Mouse (Mus musculus): ENCODE results near the gene Nr1d1. TPM values are rescaled to one million over a fixed set of nuclear protein-coding genes. Genes with fewer than 3 reads are reported as not detected.

Nr1d1 gene
- polyA plus RNA-seq, 3 experiments from 2014 or later, result 6.5 to 8.4 (median 7.3) TPM

DNA sequence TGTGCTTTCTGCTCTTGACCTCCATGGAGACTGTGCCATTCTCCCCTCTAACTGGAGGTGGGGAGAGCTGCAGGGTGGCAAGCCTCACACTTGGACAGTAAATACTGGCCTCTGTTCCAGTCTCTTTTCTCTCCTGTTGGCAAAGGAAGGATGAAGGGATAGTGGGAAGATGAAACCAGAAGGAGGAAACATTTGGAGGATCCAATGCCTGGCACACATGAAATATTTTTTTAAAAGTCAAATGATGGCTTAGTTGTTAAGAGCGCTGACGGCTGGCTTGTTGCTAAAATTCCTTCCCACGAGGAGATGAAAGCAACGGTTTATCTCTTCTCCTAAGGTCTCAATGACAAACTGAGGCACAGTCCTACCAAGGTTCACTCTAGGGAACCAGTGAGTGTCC lies 40.0 kb downstream of the Nr1d1 start:
- ATAC-seq, result no peak

DNA sequence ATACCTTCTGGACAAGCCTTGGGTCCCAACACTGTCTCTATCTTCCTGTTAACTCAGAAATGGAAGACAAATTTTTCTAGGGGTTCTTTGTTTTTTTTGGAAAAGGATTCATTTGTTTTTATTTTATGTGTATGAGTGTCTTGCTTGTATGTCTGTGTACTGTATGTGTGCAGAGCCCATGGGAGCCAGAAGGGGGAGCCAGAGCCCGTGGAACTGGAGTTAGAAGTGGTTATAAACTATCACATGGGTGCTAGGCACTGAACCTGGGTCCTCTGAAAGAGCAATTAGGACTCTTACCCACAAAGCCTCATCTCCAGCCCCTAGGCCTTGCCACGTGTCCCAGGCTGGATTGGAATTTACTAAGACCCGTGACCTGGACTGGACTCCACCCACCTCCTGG lies 41.1 kb downstream of the Nr1d1 start:
- no peak for ATAC-seq

DNA sequence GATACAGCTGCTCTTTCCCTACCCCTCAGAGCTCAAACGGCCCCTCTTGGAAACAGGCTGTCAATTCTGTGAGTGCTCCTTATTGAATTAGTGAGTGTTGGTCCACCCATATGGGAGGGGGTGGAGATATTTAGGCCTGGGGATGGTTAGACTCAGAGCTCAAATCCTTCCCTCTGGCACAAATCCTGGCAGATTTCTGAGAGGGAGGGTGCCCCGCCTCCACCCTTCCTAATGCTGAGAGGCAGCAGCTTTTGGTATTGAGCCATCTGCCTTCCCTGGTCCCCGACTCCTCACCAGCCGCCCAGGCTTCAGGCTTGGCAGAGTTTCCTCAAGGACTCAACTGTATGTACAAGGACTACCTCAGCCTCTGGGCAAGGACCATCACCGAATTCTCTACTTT lies 44.0 kb downstream of the Nr1d1 start:
- no peak for ATAC-seq

DNA sequence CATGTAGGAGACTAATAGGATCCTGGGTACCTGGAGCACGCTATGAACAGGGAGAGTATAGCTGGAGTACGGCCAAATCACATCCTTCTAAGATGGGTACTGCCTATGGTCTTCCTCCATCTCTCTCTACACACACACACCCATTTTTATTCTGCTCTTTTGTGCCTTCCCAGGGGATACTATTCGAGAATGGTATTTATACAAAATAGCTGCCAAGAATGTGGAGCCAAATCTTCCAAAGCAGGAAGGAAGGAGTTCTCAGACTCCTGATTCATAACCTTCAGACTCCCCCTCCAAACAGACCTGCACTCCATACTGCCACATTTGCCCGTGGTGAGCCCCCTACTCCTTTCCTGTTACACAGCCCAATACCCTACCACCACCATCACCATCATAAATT lies 44.4 kb downstream of the Nr1d1 start:
- ATAC-seq, result no peak

DNA sequence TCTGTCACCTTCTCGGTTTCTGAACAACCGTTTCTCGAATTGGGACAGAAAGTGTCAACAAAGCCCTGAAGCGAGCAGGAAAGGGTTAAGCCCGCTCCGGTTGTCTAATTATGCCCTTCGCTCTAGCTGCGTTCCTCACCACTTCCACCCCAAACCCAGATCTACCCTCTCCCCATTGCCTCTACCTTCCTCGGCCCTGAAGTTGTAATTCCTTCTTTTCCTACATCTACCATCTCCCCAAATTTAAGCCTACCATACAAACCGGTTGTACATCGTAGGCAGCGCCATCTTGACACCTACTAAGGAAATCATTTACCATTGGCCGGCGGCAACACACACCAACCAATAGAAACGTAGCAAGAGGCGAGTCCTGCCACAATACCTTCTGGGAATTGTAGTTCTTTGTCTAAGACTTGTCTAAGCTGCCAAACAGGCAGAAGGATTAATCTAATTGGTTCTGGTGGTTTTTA lies 46.0 kb downstream of the Nr1d1 start, which contains the start of gene Med24:
Med24 (minus strand) TSS at position 317 of the 470 bp plus-strand sequence.
- peak; percentile 100 for ATAC-seq

DNA sequence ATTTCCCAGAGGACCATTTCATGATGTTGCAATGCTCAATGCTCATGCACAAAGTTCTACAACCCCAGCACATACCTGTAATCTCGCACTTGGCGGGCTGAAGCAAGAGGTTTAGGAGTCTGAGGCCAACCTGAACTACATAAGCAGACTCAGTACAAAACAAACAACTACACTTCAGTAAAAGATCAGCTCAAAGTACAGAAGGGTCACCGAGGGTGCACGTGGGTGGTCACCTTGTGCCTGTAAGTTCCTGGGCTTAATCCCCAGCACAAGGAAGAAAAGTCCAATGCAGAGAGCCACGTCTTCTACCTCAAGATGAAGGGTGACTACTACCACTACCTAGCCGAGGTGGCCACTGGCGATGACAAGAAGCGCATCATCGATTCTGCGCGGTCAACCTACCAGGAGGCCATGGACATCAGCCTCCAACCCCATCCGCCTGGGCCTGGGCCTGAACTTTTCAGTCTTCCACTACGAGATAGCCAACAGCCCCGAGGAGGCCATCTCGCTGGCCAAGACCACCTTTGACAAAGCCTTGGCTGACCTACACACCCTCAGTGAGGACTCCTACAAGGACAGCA lies 49.1 kb downstream of the Nr1d1 start:
- no peak for ATAC-seq

DNA sequence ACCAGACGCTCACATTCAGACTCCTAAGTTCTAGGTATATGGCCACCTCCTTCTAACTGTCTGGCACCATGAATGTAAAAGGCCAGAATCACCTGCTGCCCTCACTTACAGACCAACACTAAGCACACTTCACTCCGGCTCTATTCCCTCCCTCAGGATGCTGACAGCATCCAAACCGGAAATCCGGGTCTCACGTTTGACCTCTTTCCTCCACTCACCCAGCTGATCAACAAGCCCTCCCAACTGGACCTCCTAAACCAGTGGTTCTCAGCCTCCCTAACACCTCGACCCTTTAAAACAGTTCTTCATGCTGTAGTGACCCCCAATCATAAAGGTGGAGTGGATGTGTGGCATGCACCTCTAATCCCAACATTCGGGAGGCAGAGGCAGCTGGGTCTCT lies 52.0 kb downstream of the Nr1d1 start:
- ATAC-seq, result no peak

DNA sequence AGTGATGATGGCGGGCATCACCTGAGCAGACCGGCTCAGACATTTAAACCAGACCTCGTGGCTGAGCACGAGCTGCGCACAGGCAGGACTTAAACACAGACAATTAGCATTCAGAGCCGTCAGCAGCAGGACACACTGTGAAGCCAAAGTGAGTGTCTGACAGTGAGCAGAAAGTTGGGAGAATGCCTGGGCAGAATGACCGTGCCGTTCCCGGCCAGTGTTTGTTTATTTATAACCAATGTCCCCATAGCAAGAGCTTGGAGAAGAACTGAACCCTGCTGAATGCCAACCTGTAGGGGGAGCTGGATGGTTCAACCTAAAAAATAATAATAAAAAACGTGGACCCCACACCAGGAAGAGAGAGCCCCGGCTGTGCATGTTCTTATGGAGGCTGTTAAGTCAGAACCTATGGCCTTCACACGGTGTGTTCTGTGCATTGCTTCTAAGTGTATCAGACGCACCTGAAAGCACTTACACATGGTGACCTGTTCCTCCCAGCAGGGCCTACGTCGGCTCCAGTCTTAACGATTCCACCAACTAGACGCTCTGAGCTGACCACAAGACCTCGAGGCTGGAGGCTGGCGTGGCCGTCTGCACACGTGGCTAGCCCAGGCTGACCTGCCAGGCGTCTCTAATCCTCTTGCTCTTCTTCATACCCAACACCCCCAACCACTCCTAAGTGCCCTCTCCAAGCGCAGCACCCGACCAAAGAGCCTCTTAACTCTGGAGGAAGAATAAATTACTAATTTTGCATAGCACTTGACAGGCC lies 53.5 kb downstream of the Nr1d1 start:
- no peak for ATAC-seq

DNA sequence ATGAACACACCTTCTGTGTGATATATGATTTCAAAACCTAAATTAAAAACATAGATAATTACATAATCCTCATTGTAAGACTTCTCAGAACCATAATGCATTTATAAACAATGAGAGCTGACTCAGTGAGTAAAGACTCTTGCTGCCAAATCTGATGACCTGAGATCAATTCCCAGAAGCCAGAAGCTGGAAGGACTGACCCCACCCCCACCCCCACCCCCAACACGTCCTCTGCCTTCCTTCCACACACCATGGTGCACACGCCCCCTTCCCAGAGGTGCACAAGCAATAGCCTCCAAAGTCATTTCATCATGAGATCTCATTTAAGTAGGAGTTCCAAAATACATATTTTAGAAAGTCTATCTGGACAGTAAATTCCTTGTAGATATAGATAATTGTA lies 54.4 kb downstream of the Nr1d1 start:
- no peak for ATAC-seq

Other genes with a start within 250 kb of the Nr1d1 start
- gene Ikzf3, start 229.3 kb downstream of the Nr1d1 start, polyA plus RNA-seq (2017; shearing (Covaris generic)), result 100 to 1,000 TPM in 1 of 3 experiments, 10 to 100 TPM in 2; 75.8 to 102 (median 78.8) TPM
- 1 to 10 TPM; 3.4 to 5.0 (median 4.3) TPM for gene Zpbp2, start 224.2 kb downstream of the Nr1d1 start, polyA plus RNA-seq (2017; shearing (Covaris generic))
- gene Ormdl3, start 188.0 kb downstream of the Nr1d1 start, polyA plus RNA-seq (2017; shearing (Covaris generic)), result 10 to 100 TPM; 23.6 to 31.0 (median 30.7) TPM
- gene Lrrc3c, start 177.0 kb downstream of the Nr1d1 start, polyA plus RNA-seq (2017; shearing (Covaris generic)), result not detected
- gene Gm12355, start 149.7 kb downstream of the Nr1d1 start, polyA plus RNA-seq (2017; shearing (Covaris generic)), result 10 to 100 TPM in 2 of 3 experiments, 1 to 10 TPM in 1; 1.3 to 14.8 (median 10.7) TPM
- not detected for gene Gsdma3, start 149.0 kb downstream of the Nr1d1 start, polyA plus RNA-seq (2017; shearing (Covaris generic))
- gene Gsdma2, start 128.6 kb downstream of the Nr1d1 start, polyA plus RNA-seq (2017; shearing (Covaris generic)), result not detected
- not detected for gene Gsdma, start 111.0 kb downstream of the Nr1d1 start, polyA plus RNA-seq (2017; shearing (Covaris generic))
- 10 to 100 TPM; 12.9 to 20.6 (median 15.5) TPM for gene Psmd3, start 92.8 kb downstream of the Nr1d1 start, polyA plus RNA-seq (2017; shearing (Covaris generic))
- not detected for gene Csf3, start 74.1 kb downstream of the Nr1d1 start, polyA plus RNA-seq (2017; shearing (Covaris generic))
- 10 to 100 TPM; 23.8 to 32.5 (median 28.3) TPM for gene Med24, start 45.9 kb downstream of the Nr1d1 start, polyA plus RNA-seq (2017; shearing (Covaris generic))
- gene Thra, start 34.7 kb downstream of the Nr1d1 start, polyA plus RNA-seq (2017; shearing (Covaris generic)), result 1 to 10 TPM; 1.3 to 6.3 (median 5.2) TPM
- 10 to 100 TPM; 16.7 to 26.3 (median 20.4) TPM for gene Msl1, start 20.2 kb upstream of the Nr1d1 start, polyA plus RNA-seq (2017; shearing (Covaris generic))
- gene Casc3, start 29.6 kb upstream of the Nr1d1 start, polyA plus RNA-seq (2017; shearing (Covaris generic)), result 10 to 100 TPM in 2 of 3 experiments, 1 to 10 TPM in 1; 8.7 to 14.8 (median 11.6) TPM
- under 1 TPM in 2 of 3 experiments, not detected in 1; 0.32 to 0.63 TPM for gene Rapgefl1, start 61.5 kb upstream of the Nr1d1 start, polyA plus RNA-seq (2017; shearing (Covaris generic))
- 10 to 100 TPM; 10.4 to 15.1 (median 14.2) TPM for gene Wipf2, start 88.3 kb upstream of the Nr1d1 start, polyA plus RNA-seq (2017; shearing (Covaris generic))
- 10 to 100 TPM in 1 of 3 experiments, 1 to 10 TPM in 2; 5.1 to 40.6 (median 5.2) TPM for gene Cdc6, start 132.5 kb upstream of the Nr1d1 start, polyA plus RNA-seq (2017; shearing (Covaris generic))
- gene Rara, start 152.5 kb upstream of the Nr1d1 start, polyA plus RNA-seq (2017; shearing (Covaris generic)), result 1 to 10 TPM; 7.4 to 8.1 (median 7.6) TPM
- gene Gjd3, start 207.7 kb upstream of the Nr1d1 start, polyA plus RNA-seq (2017; shearing (Covaris generic)), result not detected
- 100 to 1,000 TPM in 1 of 3 experiments, 10 to 100 TPM in 2; 34.9 to 332 (median 36.3) TPM for gene Top2a, start 248.9 kb upstream of the Nr1d1 start, polyA plus RNA-seq (2017; shearing (Covaris generic))